Mouse (Mus musculus) brain, embryonic 14.5 days (tissue): ENCODE results near the gene Phrf1. TPM values are rescaled to one million over a fixed set of nuclear protein-coding genes. Genes with fewer than 3 reads are reported as not detected.
A peak's percentile ranks its signal among the peaks of the same experiment; 100 is the strongest.

Source experiments
- DNase-seq: peaks from one replicate; pipeline ENCODE4 v3.0.0-alpha.2; 2011; ENCODE audit warnings: low read depth
- CTCF ChIP-seq: fragments of 200-500 bp; IDR thresholded peaks from 2 replicates; pipeline ENCODE4 v1.5.1; 2012; ENCODE audit warnings: inconsistent platforms, mild to moderate bottlenecking, moderate library complexity, borderline replicate concordance; ENCODE audit not compliant: insufficient read depth, insufficient read length; ENCODE audit errors: extremely low read depth
- POLR2A ChIP-seq: fragments of 200-500 bp; IDR thresholded peaks from 2 replicates; pipeline ENCODE4 v1.6.1; 2012; ENCODE audit warnings: mild to moderate bottlenecking, inconsistent platforms, borderline replicate concordance; ENCODE audit not compliant: poor library complexity, insufficient read depth, insufficient read length, severe bottlenecking; ENCODE audit errors: extremely low read depth
- polyA plus RNA-seq: library from polyadenylated mRNA; depleted of rRNA; stranded (reverse); fragments of >200 nt; gene quantifications from 2 replicates; pipeline ENCODE4 v1.2.3, GENCODE M21; 2012

The Phrf1 gene
- polyA plus RNA-seq, 1 experiment, result 47.1 TPM

- no peak for DNase-seq
- no peak for TF ChIP-seq CTCF
- no peak for TF ChIP-seq POLR2A
These were observed 24.0 kb upstream of the Phrf1 start for GRCm38 (mm10) chr7:141204546-141204945.

DNA sequence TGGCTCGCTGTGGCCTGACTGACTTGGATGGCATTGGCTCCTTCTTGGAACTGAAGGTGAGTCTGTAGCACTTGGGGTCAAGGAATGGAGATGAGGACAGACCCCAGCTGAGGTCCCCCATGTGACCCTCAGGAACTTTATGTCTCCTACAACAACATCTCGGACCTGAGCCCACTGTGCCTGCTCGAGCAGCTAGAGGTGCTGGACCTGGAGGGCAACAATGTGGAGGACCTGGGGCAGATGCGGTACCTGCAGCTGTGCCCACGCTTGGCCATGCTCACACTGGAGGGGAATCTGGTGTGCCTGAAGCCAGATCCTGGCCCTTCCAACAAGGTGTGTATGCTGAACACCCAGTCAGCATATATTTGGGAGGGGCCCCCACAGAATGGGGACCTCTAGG lies 23.1 kb upstream of the Phrf1 start:
- TF ChIP-seq POLR2A (no peak), CTCF (no peak)
- no peak for DNase-seq

- no peak for DNase-seq
- no peak for TF ChIP-seq CTCF
- TF ChIP-seq POLR2A, result no peak
These were observed 22.2 kb upstream of the Phrf1 start for GRCm38 (mm10) chr7:141206182-141206937.

- DNase-seq, result no peak
- TF ChIP-seq CTCF (no peak), POLR2A (no peak)
These were observed 19.1 kb upstream of the Phrf1 start for GRCm38 (mm10) chr7:141209526-141209925.

DNA sequence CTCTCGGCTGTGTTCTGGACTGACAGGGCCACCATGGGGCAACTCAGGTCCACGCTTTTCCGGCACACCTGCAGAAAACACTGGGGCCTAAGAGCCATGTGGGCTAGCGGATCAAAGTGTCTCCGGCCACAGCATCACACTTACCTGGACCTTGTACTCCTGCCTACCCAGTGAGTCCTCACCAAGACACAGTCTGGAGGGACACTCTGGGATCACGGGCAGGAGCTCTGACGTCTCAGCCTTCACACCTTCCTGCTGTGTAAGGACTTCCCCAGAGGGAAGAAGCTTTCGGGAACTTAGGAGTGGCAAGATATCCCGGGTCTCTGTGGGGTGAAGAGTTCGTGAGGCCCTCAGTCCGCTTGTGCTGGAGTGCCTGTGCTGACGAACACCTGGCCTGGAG lies 18.4 kb upstream of the Phrf1 start:
- no peak for TF ChIP-seq POLR2A
- no peak for TF ChIP-seq CTCF
- no peak for DNase-seq

GRCm38 (mm10) chr7:141210606-141211131 lies 17.9 kb upstream of the Phrf1 start:
- DNase-seq, result no peak
- TF ChIP-seq POLR2A, result no peak
- no peak for TF ChIP-seq CTCF

- no peak for DNase-seq
- TF ChIP-seq CTCF (no peak), POLR2A (no peak)
These were observed 15.5 kb upstream of the Phrf1 start for GRCm38 (mm10) chr7:141213133-141213532.

DNA sequence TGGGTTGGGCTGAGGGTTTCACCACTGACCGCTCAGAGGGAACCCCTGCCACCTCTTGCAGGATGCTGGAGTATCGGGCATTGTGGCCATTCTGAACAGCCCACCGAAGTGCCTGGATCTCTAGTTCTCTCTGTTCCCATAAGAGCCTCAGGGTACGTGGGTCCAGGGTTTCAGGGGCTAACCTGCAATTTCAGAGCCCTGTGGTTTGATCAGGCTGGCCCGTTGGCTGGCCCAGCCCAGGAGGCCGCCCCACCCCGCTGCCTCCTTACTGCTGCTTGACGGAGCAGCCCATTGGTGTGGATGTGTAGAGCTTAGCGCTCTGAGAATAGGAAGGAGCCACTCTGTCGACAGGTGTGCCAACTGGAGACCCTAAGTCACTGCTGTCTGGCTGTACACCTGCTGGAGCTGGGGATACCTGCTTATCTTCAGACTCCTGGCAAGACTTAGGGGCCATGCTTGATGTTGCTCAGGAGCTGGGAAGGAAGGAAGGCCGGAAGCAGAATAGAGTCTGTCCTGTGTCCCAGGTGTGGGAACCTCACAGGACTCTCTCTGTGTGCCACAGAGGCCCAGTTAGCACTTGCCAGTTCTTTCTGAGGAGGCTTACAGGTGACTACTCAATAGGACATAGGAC lies 14.9 kb upstream of the Phrf1 start, which contains the start of gene Lmntd2:
Gene Lmntd2, minus strand, starts transcription at position 476 of the 631 bp plus-strand sequence.
- no peak for TF ChIP-seq CTCF
- TF ChIP-seq POLR2A, result no peak
- no peak for DNase-seq

DNA sequence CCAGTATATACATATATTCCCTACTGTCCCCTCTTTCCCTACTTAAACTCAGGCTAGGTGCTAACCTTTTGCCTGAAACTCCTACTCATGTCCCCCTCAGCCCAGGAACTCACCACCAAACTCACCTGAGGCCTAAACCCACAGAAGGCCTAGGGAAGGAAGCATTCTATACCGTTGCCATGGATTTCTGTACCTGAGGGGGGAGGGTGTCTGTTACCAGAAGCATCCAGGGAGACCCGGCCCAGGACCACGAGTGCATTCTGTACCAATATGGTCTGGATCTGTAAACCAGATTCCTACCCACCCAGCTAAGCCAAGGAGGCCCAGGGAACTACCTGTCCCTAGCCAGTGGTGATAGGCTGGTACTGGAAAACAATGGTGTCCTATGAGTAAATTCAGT lies 14.3 kb upstream of the Phrf1 start:
- DNase-seq, result no peak
- no peak for TF ChIP-seq CTCF
- no peak for TF ChIP-seq POLR2A

DNA sequence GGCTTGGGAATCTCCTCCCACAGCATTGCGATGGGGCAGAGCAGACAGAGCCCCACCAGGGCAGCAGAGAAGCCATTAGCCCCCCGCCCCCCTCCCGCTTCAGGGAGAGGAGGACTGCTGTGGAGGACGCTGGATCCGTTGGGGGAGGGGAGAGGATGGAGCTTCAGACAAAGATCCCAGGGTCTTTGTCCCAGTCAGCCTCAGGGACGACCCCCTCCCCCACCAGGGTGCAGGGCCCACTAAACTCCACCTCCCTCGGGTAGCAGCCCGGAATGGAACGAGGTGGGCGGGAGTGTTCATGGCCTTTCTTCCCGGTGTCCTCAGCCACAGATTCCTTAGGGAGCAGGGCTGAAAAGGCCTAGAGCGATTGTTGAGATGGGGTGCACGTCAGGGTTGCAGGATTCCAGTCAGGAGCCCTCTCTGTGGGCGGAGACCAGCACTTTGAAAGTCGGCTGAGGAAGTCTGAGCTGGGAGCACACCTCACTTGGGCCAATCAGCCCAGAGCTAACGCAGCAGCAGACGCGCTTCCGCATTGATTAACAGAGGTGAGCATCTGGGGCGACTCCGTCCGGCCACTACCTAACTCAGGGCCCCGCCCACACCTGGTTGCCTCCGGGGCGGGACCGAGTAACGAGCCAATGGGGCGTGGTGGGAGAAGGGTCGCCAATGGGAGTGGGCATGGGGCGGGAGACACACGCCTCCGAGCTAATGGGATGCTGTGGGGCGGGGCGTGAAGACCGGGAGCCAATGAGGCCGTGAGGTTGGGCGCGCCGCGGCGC lies 13.3 kb upstream of the Phrf1 start, which contains the start of gene Rassf7:
Gene Rassf7, plus strand, starts transcription at position 760 of the 779 bp plus-strand sequence.
- peak; percentile 98 for DNase-seq
- TF ChIP-seq CTCF, result no peak
- TF ChIP-seq POLR2A, result peak; percentile 49; the same call in 1 of the 2 replicates
